Mouse (Mus musculus): Measurements from ENCODE around the gene Nme9.
A peak's percentile ranks its signal among the peaks of the same experiment; 100 is the strongest.

Nme9 gene

DNA sequence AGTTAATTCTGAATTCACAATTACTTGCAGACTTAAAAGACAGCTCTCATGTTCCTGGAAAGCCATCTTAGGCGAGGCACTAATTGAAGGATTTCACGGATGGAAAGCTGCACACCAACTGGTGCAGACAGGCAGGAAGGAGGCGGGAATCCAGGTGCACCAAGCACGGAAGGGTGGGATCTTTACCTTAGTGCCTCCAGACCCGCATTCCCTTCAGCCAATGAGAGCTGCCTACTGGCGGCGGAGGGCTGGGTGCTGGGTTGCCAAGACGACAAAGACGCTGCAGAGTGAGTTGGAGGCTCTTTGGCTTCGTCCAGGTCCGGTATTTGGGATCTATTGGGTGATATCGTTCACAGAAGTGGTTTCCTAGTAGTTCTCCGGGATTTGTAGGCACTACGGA lies at the start of gene Nme9:
Gene Nme9, plus strand, starts transcription at position 315 of the 400 bp plus-strand sequence.
- no peak for DNase-seq (ENCODE audit: low spot score)

DNA sequence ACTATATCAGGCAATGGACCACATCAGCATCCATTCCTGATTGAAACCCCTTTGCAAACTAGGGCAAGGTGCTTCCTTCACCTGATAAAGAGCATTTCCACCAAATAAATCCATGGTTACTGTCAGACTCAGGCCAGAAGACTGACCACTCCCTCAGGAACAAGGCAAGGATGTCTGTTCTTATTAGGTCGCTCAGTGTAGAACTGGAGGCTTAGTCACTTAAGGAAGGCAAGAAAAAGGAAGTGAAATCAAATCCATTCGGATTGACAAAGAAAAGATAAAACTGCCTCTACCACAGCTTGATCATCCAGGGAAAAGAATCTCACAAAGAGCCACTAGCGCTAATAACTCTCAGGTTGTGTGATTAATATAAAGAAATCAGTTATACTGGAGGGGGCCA lies 42.0 kb upstream of the Nme9 start:
- DNase-seq (ENCODE audit: low spot score): no peak

DNA sequence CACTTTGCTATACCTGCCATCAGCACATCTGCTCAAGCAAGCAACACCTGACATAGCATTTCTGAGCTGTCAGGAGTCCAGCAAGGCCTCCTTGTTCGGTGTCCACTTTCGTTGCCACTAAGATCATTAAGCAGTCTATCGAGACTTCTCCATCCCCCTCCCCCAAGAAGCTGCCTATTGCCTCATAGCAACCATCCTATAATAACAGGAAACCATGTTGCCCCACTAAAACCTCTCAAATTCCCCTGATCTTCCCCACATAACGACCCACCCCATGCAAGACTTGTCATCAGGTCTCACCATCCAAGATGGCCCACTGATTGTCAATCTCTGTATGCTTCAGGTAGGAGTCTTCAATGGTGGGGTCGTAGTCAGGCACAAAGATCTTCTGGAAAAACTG lies 40.2 kb upstream of the Nme9 start:
- no peak for DNase-seq (ENCODE audit: low spot score)

DNA sequence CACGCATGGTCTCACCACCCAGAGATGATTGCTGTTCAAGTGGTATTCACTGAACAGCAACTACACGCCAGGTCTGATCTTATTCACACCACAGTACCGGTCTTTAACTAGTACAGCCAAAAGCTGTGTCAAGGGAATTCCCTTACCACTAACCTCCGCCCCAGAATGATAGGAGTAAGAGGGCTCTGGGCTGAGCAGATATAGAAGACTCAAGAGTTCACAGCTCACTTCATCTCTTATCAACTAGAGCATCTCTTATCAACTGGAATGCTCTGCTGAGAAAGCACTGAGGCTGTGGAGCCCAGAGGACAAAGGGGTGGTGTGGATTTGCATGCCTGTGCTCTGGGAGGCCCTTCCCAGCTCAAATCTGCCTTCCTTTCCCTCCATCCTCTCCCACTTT lies 39.5 kb upstream of the Nme9 start:
- no peak for DNase-seq (ENCODE audit: low spot score)

DNA sequence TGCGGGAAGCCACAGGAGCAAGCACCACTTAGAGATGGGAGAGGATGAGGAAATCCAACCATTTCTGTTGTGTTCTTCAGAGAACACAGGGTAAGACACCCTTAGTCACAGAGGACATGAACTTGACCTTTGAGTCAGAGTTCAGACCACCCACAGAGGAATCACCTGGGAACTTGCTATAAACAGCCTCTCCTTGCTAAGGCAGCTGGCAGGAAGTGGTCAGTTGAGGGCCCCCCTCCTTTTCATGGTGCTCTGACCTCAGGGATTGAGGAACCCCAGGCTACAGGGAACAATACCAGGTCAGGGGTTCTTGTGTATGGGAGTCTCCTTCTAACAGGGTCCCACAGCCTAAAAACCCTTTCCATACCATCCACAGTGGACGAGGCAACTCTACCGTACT lies 34.5 kb upstream of the Nme9 start:
- no peak for DNase-seq (ENCODE audit: low spot score)

DNA sequence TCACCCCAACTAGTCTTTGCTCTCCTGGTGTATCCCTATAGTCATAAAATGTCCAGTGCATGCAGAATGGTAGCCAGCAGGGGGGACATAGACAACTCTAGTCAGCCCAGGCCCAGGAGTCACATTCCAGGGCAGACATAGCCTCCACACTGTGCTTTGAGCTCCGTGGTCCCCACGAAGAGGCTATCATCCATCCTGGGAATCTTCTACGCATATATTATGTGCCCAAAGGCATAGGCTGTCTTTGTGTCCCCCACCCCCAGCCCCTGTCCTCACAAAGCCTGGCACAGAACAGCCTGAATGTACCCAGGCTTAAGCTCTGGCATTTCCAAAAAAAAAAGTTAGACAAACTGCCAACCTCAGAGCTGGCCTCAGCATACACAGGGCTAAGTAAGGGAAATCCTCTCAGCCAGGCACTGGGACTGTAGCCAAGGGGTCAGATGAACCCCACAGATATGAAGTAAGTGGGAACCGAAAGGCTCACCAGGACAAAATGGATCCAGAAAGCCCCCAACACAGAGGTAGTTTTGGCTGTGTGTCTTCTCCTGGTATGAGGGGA lies 33.9 kb upstream of the Nme9 start:
- no peak for DNase-seq (ENCODE audit: low spot score)

DNA sequence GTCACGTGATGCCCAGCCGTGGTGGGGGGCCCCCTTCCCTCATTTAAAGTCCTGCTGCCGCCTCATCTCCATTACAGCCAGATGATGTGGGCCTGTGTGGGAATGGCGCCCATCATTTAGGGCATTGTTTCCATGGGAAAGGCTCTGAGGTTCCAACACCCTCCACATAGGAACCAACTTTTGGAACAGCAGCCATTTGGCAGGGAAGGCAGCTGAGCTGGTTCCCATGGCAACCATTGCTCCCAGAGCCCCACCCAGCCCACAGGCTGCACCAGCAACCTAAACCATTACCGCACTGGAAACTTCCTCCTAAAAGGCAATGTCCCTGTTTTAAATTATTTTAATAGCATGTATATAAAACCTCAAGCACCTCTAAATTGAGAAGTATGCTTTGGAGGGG lies 32.9 kb upstream of the Nme9 start:
- DNase-seq (ENCODE audit: low spot score): no peak

DNA sequence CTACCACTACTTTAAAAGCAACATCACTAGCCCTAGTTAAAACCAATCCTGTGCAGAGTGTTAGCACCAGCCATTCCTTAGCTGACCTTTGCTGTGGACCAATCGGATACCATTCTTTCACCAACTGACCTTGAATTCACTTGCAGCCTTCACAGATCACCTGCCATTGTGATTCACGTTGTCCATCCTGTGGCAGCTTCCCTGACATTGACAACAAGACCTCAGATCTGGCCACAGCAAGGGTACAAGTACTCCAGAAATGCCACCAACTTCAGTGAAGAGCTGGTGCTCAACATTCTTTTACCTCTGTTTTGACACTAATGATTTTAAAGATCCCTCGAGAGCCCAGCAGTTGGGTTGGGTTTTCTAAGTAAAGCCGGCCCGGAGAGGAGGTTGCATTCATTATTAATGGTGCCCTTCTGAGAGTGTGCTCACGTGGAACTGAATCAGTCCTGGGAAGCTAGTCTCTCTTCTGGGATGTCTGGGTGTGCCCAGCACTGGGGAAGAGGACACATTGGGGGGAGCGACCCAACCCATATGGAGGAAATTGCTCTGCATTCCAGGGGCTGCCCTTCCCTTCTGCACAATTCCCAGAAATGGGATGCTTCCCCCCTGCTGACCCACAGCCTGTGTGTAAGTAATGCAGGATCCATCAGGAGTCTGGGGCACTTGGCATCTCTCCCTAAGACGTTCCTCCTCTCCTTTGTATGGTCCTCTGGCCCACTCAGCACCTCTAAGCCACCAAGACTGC lies 31.1 kb upstream of the Nme9 start:
- DNase-seq (ENCODE audit: low spot score): no peak

DNA sequence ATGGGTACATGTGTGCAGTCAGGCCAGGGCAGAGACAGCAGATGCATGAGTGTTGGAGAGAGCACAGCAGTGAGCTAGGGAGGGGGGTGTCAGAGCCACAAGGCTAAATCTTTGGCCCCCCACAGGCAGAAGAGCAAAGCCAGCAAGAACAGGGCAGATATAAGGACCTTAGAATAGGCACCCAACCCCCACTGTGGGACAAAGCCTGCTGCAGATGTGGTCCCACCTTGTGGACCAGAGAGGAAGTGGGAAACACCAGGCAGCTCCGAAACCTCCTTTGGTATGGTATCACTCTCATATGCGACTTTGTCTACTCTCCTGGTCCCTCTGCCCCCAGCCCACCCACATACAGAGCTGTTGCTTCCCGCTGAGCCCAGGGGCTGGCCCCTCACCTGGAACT lies 29.4 kb upstream of the Nme9 start:
- DNase-seq (ENCODE audit: low spot score): no peak

DNA sequence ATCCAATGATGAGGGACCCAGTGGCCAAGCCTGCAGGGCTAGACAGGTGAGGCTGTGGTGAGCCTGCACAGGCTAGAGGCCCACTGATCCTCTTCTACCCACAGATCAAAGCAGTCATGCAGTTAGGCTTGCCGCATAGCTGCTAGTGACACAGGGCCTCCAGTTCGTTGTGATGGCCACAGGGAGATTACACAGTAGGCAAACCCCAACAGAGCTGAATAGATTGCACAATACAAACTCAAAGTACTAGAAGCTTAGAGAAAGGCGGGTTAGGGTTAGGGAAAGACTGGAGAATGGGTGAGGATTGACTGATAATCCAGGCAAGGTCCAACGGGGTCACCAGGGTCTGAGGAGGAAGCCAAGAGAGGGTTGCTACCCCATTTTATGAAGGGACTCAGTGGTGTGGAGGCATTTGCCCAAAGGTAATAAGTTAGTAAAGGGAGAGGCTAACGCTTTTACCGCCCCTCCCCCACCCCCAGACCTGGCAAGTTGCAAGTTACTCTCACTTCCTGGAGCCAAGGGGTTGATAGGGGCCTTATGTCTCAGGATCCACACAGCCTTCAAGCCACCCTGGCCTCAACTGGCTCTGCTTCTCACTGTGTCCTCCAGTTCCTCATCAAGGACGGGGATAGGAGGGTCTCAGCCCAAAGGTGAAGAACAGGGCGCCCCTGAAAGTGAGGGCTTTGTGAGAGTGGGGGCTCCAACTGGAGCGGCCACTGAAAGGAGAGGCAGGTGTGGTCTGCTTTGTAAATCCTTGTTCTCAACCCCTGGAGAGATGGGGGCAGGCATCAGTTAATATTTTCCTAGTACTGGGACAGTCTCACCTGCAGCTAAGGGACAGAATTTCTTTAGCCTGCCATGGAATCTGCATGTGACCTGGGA lies 27.3 kb upstream of the Nme9 start:
- no peak for DNase-seq (ENCODE audit: low spot score)

DNA sequence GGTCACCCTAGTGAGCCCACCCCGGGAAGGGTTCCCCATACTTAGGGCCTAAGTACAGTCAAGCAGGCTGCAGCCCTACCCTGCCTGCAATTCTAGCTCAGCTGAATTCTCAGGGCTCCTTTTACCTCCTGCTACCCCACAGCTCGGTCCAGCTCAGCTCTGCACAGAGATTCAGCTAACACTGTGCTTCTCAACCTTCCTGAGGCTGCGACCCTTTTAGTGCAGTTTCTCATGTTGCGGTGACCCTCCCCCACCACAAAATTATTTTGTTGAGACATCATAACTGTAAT lies 26.8 kb upstream of the Nme9 start:
- no peak for DNase-seq (ENCODE audit: low spot score)

DNA sequence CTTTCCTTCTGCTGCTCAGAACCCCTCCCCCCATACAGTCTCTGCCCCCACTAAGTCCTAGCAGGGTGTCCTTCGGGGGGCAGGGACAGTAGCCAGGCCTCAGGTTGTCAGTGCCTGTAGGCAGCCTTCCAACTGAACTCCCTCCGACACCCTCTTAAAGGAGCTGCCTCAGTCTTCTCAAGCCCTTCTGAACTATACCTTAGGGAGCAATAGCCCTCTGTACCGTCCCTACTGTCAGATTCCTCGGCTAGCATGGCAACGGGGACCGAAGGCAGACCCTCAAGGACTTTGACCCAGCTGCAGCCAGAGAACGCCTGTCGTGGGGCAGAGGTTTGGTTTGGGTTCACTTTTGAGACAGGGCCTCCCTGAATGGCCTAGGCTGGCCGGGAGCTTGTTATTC lies 26.0 kb upstream of the Nme9 start:
- no peak for DNase-seq (ENCODE audit: low spot score)

DNA sequence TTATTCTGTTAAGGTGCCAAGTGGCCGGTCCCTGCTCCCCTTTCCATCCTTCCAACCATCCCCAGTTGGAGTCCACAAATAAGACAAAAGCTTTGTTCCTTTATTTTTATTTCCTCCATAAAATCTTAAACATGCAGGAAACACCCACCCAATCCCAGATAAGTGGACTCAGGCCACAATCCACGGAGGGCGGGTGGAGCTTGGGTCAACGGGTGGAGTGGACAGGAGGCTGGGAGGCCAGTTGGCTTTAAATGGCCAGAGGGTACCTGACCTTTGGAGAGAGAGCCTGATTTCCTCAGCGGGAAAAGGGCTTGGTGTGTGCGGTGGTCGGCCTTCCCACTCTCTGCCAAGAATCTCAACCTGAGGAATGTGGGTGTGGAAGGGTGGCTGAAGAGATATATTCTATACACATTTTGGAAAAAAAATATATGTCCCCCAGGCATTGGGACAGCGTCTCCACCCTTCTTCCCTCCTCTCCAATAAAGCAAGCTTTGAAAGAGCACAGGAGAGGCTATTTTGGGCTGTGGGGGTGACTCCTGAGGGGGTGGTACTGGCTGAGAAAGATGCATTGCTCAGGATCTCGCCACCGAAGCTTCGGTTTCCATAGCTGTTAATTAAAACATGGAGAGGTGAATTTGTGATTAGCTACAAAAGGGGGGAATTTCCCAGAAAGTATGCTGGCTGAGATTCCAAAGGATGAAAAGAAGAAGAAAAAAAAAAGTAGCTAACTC lies 22.5 kb upstream of the Nme9 start:
- DNase-seq (ENCODE audit: low spot score): no peak

DNA sequence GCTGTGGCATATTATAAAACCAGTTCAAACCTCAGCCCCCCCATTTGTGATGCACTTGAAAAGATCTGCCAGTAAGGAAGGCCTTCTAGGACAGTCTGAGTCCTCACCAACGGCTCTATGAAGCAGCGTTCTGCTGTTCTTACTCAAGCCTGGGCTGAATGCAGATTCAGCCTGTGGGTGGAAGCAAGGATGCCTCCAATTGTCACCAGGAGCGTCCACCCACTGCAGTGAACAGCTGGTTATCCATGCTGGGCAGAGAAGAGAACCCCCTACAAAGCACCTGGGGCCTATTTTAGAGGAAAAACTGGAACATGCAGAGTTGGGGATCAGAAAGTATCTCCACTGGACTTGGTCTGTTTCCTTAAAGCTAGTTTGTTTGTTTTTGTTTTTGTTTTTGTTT lies 21.4 kb upstream of the Nme9 start:
- DNase-seq (ENCODE audit: low spot score): no peak

DNA sequence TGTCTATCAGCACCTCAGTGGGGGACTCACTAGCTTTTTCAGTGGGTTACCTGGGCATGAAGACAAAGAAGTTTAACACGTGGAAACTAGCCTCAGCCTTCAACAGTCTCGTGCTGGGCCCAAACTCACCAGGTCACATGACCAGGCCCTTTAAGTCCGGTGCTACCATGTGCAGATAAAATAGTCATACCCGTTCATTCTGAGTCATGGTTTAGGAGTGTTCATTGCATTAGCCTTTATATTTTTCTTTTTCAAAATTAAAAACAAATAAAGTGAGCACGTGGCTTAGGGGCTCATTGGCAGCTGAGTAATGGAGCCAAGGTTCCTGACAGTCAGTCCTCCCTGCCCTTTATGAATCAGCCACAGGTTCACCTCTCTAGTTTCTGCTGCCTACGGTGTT lies 20.5 kb upstream of the Nme9 start:
- no peak for DNase-seq (ENCODE audit: low spot score)

DNA sequence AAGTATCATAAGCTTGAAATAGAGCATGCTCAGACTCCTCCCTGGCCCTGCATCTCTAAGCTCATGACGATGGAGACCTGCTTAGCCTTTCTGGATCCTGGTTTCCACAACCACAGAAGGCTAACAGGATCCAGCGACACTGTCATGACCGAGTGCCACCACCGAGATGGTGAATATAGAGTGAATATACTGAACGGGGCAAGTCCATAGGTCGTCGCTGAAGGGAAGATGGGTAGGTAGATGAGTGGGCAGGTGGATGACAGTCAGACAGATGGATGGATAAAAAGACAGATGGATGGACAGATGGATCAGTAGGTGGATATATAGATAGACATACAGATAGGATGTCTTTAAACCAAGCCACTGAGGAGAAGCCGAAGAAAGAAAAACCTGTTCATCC lies 19.9 kb upstream of the Nme9 start:
- DNase-seq (ENCODE audit: low spot score): no peak

DNA sequence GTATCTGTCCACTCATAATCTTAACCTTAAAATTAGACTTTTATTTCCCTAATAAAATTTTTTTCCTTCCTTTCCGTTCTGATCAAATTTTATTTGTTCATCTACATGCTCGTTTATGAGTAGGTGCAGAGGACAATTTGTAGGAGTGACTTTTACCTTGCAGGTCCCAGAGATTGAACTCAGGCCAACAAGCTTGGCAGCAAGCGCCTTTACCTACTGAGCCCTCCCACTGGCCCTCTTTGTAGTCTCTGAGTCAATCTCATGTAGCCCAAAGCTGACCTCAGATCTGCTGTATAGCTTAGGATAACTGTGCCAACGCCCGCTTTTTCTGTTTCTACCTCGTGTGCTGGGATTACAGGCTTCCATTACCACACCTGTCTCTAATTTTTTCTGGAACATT lies 19.3 kb upstream of the Nme9 start:
- DNase-seq (ENCODE audit: low spot score): no peak

DNA sequence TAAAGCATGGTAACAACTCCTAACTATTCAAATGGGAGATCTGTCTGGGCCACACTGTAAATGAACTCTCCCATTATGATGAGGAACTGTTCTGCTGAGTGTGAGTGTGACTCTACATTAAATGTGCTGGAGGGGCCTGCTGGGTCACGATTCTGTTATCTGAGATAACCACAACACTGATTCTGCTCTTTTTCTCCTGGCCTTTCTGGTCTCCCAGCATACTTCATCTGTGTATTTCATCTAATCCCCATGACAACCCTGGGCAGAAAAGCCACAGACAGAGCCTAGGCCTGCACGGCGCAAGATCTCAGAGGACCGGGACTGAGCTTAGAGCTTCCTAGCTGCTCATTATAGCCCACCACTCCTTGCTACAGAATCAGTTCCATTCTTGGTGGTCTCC lies 18.8 kb upstream of the Nme9 start:
- DNase-seq (ENCODE audit: low spot score): no peak

DNA sequence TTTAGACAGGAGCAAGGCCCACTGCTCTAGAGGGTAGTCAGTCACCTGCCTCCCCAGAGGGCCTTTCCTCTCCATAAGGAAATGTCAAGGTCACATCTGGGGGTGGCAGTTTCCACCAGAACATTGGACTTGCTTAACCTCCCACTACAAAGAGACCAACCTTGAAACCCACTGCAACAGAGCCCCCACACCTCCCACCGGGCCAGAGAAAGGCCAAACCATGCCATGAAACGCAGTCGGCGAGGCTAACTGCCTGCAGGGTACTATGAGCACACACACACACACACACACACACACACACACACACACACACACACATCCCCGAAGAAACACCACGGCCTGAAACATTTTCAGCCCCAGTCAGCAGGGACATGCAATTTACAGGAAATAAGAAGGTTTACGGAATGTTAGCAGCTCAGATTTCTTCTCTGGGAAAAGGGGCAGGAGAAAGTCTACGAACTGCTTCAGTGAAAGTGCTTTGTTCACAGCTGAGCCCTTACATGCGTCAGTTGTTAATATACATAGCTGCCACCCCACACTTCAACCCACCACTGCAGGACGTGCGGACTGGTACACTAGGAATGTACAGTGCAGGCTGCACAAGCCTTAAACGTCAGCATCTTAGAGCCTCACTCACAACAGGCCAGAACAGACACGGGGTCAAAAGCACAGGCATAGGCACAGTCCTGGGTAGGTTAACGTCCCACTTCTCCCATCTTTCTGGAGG lies 16.2 kb upstream of the Nme9 start:
- DNase-seq (ENCODE audit: low spot score): no peak

DNA sequence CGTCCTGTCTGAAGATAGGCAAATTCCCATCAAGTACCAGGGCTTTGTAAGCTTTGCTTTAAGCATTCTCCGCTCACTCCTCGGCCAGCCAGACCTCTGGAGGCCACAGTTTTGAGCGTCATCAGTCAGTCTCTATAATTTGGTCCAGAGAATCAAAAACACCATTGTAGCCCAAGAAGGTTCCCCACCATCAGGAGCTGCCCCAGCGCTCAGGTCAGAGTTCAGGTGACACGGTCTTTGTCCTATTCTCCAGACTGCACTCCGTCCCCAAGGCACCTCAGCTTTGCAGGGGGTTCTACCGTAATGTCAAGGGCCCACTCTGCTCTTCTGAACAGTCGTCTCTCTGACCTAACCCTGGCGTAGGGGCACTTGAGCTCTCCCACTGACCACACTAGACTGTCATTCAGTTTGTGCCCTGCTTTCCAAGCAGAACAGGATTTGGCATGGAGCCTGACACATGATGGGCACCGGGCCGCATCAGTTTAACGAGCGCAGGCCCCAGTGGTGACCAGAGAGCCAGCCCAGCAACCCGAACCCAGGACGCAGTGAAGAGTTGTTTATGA lies 15.6 kb upstream of the Nme9 start:
- DNase-seq (ENCODE audit: low spot score): no peak

DNA sequence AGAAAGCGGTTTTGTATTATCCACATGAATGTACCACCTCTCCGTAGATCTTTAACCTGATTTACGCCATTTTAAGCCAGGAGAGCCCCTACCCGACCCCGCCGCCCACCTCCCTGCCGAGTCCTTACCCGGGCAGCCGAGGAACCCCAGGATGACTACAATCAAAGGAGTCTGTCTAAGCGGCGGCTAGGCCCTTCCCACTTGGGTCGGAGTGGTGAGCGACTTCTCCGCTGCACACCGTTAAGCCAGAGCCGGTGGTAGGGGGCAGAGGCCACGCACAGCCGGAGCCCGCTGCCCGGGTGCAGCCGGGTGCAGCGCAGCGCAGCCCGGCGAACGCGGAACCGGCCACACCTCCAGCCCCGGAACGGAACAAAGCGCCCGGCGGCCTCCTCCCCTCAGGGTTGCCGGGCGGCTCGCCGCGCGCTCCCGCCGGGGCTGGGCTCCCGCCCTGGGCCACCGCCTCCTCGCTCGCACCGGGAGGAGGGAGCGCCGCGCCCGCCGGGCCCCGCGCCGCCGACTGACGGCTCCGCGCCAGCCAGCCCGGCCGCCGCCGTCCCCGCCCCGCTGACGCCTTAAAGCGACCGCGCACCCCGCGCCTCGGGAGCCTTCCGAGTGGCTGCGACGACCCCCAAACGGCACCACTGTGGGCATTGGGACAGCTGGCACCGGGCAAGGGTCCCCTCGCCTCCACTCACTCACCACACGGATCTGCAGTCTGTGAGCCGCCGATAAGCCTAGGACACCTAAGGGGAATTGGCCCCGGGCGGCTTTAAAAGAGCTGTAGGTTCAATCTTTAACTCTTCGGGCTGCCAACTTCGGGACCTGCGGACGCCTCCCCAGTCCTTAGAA lies 14.9 kb upstream of the Nme9 start:
- DNase-seq (ENCODE audit: low spot score): peak; percentile 42
